Mouse (Mus musculus) lung, adult 2 months (tissue): ENCODE data around the gene Leng8.
A peak's percentile ranks its signal among the peaks of the same experiment; 100 is the strongest.

ENCODE experiments used
- CTCF ChIP-seq: fragments of 200-500 bp; IDR thresholded peaks from 2 replicates; pipeline ENCODE4 v1.5.1; 2011; ENCODE audit warnings: mild to moderate bottlenecking, low read length, control low read depth; ENCODE audit not compliant: insufficient read depth
- POLR2A ChIP-seq: fragments of 200-500 bp; IDR thresholded peaks from 2 replicates; pipeline ENCODE4 v1.6.1; 2011; ENCODE audit warnings: low read depth, mild to moderate bottlenecking, control low read depth, low read length, borderline replicate concordance; ENCODE audit errors: extremely low read depth

GRCm38 (mm10) chr7:4136771-4137531, at the start of gene Leng8:
- no peak for TF ChIP-seq CTCF
- peak; percentile 94 for TF ChIP-seq POLR2A
